24 mouse cellular contexts compared by ENCODE assay signal in genomic region chr17:15575056-15575455, GRCm38 (mm10). TPM values are rescaled to one million over a fixed set of nuclear protein-coding genes. Genes with fewer than 3 reads are reported as not detected.
DNase-seq lines count a peak whose midpoint lies in the region; ATAC-seq and TF ChIP-seq lines count a peak whose summit lies in the region.
"Had no signal": no experiment of that assay in that cellular context is flagged by ENCODE, and none has a peak within 500 bp of the region (broad histone marks: within the 10 kb centered on the region; RNA-seq: fewer than 3 reads in every experiment).

No protein-coding gene starts in this region.

- DNase-seq in adrenal gland, adult 2 months, result peak; percentile 22
- no peak for DNase-seq in adrenal gland, postnatal 4 days (ENCODE audit: low spot score in 2 of 2)
- peak; percentile 8 for DNase-seq in gastrocnemius, postnatal 10 days
- DNase-seq in gastrocnemius, adult 18-20 months (ENCODE audit: low spot score), result no peak
- DNase-seq in kidney, postnatal 0 days (ENCODE audit: low spot score), result peak; percentile 22
- no peak for DNase-seq in kidney, postnatal 36 days
- DNase-seq: adrenal gland, adult 8-10 months; cerebellum, adult 18-20 months; cerebellum, adult 9-10 months; cerebellum, postnatal 14 days; gastrocnemius, adult 2 months; heart, adult 18-20 months; heart, postnatal 4 days; kidney, adult 18-20 months had no signal

- TF ChIP-seq CTCF in kidney, postnatal 0 days (IDR thresholded peaks at IDR 0.05; ENCODE audit: low read depth), result no peak

- no peak for ATAC-seq in kidney, postnatal 0 days (replicated peaks; ENCODE audit: low FRiP score, low read depth)
- ATAC-seq: activated CD4-positive, CD25-positive, alpha-beta regulatory T cell, adult 4 months; forebrain, embryonic 13.5 days; forebrain, embryonic 16.5 days; hindbrain, postnatal 0 days; inflammation-experienced regulatory T-cells, adult 6 months; intestine, embryonic 16.5 days had no signal

- no peaks in the 10 kb centered on the region for H3K27me3 ChIP-seq in kidney, postnatal 0 days (ENCODE audit: insufficient read depth, low read length)
- H3K27me3 ChIP-seq: heart, embryonic 12.5 days; heart, embryonic 15.5 days had no signal

- H3K36me3 ChIP-seq in kidney, postnatal 0 days (ENCODE audit: insufficient read depth, low read length), result no peaks in the 10 kb centered on the region
- H3K36me3 ChIP-seq: forebrain, embryonic 10.5 days; heart, embryonic 12.5 days; heart, embryonic 15.5 days had no signal

- H3K4me3 ChIP-seq in kidney, postnatal 0 days (replicated peaks; ENCODE audit: low read depth, low read length), result no peak overlapping the region
- H3K4me3 ChIP-seq: forebrain, embryonic 10.5 days; forebrain, embryonic 13.5 days; gastrocnemius, adult 2 months; heart, embryonic 12.5 days; heart, embryonic 15.5 days had no signal

- H3K4me2 ChIP-seq in kidney, postnatal 0 days (ENCODE audit: low read length), result no peak overlapping the region
- H3K4me2 ChIP-seq: forebrain, embryonic 13.5 days; heart, embryonic 12.5 days; heart, embryonic 15.5 days; hindbrain, embryonic 14.5 days had no signal

- H3K9ac ChIP-seq in kidney, postnatal 0 days (ENCODE audit: low read depth, low read length), result no peak overlapping the region
- H3K9ac ChIP-seq: forebrain, embryonic 13.5 days; heart, embryonic 12.5 days; heart, embryonic 15.5 days; hindbrain, embryonic 14.5 days had no signal

- H3K9me3 ChIP-seq in kidney, postnatal 0 days (replicated peaks; ENCODE audit: low read length), result no peaks in the 10 kb centered on the region
- H3K9me3 ChIP-seq: forebrain, embryonic 10.5 days; forebrain, embryonic 13.5 days; heart, embryonic 12.5 days; heart, embryonic 15.5 days had no signal

- no peaks in the 10 kb centered on the region for H3K4me1 ChIP-seq in kidney, postnatal 0 days (replicated peaks; ENCODE audit: insufficient read depth, low read length)
- H3K4me1 ChIP-seq: forebrain, embryonic 13.5 days had no signal

- WGBS in kidney, postnatal 0 days, result 52% methylated on average over 1 of the region's 1 CpGs

- H3K27ac ChIP-seq in kidney, postnatal 0 days, result no peak overlapping the region
- H3K27ac ChIP-seq: forebrain, embryonic 10.5 days; forebrain, embryonic 13.5 days; gastrocnemius, adult 2 months; heart, embryonic 15.5 days; hindbrain, embryonic 14.5 days; hindbrain, postnatal 0 days had no signal

RNA-seq across cellular contexts. Expression of gene Prdm9, which starts 10.9 kb away (rescaled TPM):
- total RNA-seq in adrenal gland, adult 2 months (2021), result 1 to 10 TPM; 4.0 to 6.9 TPM
- 0.98 and 1.2 TPM in 2 replicates for polyA plus RNA-seq in adrenal gland, adult 2 months (2012; rRNA removed)
- total RNA-seq in adrenal gland, postnatal 4 days (2021), result 1 to 10 TPM; 5.1 to 6.5 TPM
- 1 to 10 TPM; 2.4 to 6.9 TPM for total RNA-seq in gastrocnemius, postnatal 10 days (2021)
- total RNA-seq in gastrocnemius, adult 18-20 months (2021), result 1 to 10 TPM; 2.2 to 3.0 TPM
- polyA plus RNA-seq in kidney, postnatal 0 days (2015; fragmentation: Nextera tagmentation; extraction: Ambion mirVana), result 1.8 and 1.9 TPM in 2 replicates

RNA-seq across cellular contexts. Expression of gene Pdcd2, which starts 48.0 kb away (rescaled TPM):
- 10 to 100 TPM; 26.4 to 28.3 TPM for total RNA-seq in adrenal gland, adult 2 months (2021)
- polyA plus RNA-seq in adrenal gland, adult 2 months (2012; rRNA removed), result 48.7 and 61.9 TPM in 2 replicates
- 10 to 100 TPM; 34.3 to 40.0 TPM for total RNA-seq in adrenal gland, postnatal 4 days (2021)
- total RNA-seq in gastrocnemius, postnatal 10 days (2021), result 10 to 100 TPM; 14.5 to 16.9 TPM
- total RNA-seq in gastrocnemius, adult 18-20 months (2021), result 10 to 100 TPM; 13.8 to 19.2 TPM
- 49.5 and 57.5 TPM in 2 replicates for polyA plus RNA-seq in kidney, postnatal 0 days (2015; fragmentation: Nextera tagmentation; extraction: Ambion mirVana)

Comparison
In these comparisons a context has a peak if more than half of its experiments do, and no peak if none do; other contexts are left out.
1. DNase-seq: peak in adrenal gland, adult 2 months (single experiment), gastrocnemius, postnatal 10 days (single experiment) and kidney, postnatal 0 days (single experiment); none in adrenal gland, postnatal 4 days (0 of 2), gastrocnemius, adult 18-20 months (single experiment) and kidney, postnatal 36 days (0 of 2).